Mouse (Mus musculus): ENCODE measurements at regions not wholly inside any gene's neighbourhood (a gene's known extent, or its start where the extent isn't known, plus 50 kb on each side); places are given as distances from the start of the nearest gene placed in this dataset.

DNA sequence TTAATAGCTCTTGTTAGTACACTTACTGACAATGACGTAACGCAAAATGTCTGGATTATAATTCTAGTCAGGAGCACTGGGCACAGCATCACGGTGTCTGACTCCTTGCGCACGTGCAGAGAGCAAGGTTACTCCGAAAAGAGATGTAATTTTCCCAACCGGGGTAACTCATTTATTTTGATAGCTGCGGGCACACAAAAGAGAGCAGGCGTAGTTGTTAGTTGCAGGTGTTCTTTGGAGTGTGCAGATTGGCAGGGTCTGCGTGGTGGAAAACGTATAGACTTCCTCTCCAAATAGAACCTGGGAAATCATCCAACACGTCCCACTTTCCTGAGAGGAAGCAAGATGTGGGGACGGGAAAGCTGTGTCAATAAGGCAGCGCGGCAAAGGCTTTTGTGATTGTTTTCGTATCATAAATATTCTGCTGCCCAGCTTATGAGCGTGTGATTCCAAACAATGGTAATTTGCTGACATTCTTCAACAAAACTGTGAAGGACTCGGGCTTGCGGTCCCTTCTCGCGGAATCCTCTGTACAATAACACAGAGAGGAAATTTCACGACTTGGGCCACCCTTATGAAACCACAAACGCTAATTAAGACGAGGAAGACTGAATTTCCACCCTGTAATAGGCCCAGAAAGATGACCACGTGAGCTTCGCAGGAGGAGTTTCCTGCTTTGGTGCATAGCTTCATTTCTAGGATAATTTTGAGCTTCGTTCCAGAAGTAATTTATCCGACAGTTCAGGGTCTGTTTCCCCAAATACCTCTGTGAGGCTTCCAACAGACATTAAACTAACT, 163.3 kb downstream of the Plk2 start:
- Histone ChIP-seq H3K27me3 (ENCODE audit: control insufficient read depth, insufficient read depth, low read length) (no peaks in the 10 kb centered on the region), H3K27ac (no peak overlapping the region), H3K36me3 (replicated peaks; ENCODE audit: control insufficient read depth, insufficient read depth, low read depth) (no peaks in the 10 kb centered on the region), H3K4me1 (replicated peaks; ENCODE audit: control insufficient read depth in 2 of 2, insufficient read depth in 2 of 2, low read length in 1 of 2) (no peaks in the 10 kb centered on the region), H3K4me3 (ENCODE audit: insufficient read depth in 1 of 2, low read depth in 2 of 2, low read length in 2 of 2) (no peak overlapping the region), H3K9me3 (ENCODE audit: control insufficient read depth, low read length) (no peaks in the 10 kb centered on the region), H3K4me2 (ENCODE audit: low read depth) (no peak overlapping the region), H3K9ac (replicated peaks) (no peak overlapping the region)
- 39% methylated on average over 28 of the region's 28 CpGs for WGBS (ENCODE audit: insufficient replicate concordance)
- DNase-seq (ENCODE audit: low read depth in 3 of 3, low spot score in 3 of 3) (no peak), ATAC-seq (ENCODE audit: insufficient read depth) (no peak)
- TF ChIP-seq CTCF (IDR thresholded peaks at IDR 0.05; ENCODE audit: low read depth), result no peak
- TF ChIP-seq EP300 (IDR thresholded peaks at IDR 0.05; ENCODE audit: low read depth), result no peak

DNA sequence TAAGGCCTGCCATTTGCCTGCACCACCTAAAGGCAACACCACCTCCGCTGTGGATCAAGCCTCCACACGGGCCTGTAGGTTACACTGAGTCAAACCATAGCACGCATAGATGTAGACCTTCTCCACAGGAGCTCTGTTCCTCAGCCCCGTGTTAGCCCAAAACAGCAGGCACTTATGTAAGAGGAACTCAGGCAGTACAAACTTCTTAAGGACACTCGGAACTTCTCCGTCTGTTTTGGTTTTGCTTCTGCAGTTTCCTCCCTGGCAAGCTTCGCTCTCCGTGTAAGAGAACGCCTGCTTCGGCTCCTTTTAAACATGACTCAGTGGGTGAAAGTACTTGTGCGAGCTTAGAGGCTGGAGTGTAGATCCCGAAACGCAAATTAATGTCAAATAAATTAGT, 165.7 kb downstream of the Plk2 start:
- Histone ChIP-seq H3K9me3 (ENCODE audit: control insufficient read depth, low read length) (no peaks in the 10 kb centered on the region), H3K27ac (no peak overlapping the region), H3K9ac (replicated peaks) (no peak overlapping the region), H3K36me3 (replicated peaks; ENCODE audit: control insufficient read depth, insufficient read depth, low read depth) (no peaks in the 10 kb centered on the region), H3K4me1 (replicated peaks; ENCODE audit: control insufficient read depth in 2 of 2, insufficient read depth in 2 of 2, low read length in 1 of 2) (peaks cover 0 to 6% of the 10 kb centered on the region in 2 experiments; a peak in 2 of 4 replicates), H3K4me2 (ENCODE audit: low read depth) (no peak overlapping the region), H3K4me3 (ENCODE audit: insufficient read depth in 1 of 2, low read depth in 2 of 2, low read length in 2 of 2) (no peak overlapping the region), H3K27me3 (ENCODE audit: control insufficient read depth, insufficient read depth, low read length) (no peaks in the 10 kb centered on the region)
- TF ChIP-seq EP300 (IDR thresholded peaks at IDR 0.05; ENCODE audit: low read depth), result no peak
- no peak for TF ChIP-seq CTCF (IDR thresholded peaks at IDR 0.05; ENCODE audit: low read depth)
- DNase-seq (ENCODE audit: low read depth in 3 of 3, low spot score in 3 of 3) (no peak), ATAC-seq (ENCODE audit: insufficient read depth) (no peak)
- WGBS (ENCODE audit: insufficient replicate concordance), result 54% methylated on average over 13 of the region's 13 CpGs

DNA sequence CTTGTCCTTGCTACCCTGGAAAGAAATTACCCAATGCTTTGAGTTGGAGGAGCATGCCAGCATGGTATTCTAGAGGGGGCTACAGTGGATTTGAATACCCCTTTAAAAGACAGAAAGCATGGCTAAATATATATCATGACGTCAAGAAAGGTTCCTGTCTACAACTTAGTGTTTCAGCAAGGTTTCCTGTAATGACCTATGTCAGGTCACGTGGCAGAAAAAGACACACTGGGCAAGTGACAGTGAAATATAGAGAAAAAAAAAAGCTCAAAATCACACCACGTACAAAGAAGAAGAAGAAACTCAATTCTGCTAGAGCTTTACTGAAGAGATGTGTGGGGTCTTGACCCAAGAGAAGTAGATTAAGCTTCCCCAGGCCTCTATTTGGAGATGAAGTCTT, 167.7 kb downstream of the Plk2 start:
- H3K36me3 ChIP-seq (replicated peaks; ENCODE audit: control insufficient read depth, insufficient read depth, low read depth), result no peaks in the 10 kb centered on the region
- WGBS (ENCODE audit: insufficient replicate concordance), result 33% methylated on average over 3 of the region's 3 CpGs
- DNase-seq (ENCODE audit: low read depth in 3 of 3, low spot score in 3 of 3) (no peak), ATAC-seq (ENCODE audit: insufficient read depth) (no peak)
- no peak overlapping the region for H3K9ac ChIP-seq (replicated peaks)
- H3K27me3 ChIP-seq (ENCODE audit: control insufficient read depth, insufficient read depth, low read length), result no peaks in the 10 kb centered on the region
- H3K4me3 ChIP-seq (ENCODE audit: insufficient read depth in 1 of 2, low read depth in 2 of 2, low read length in 2 of 2), result no peak overlapping the region
- H3K27ac ChIP-seq, result no peak overlapping the region
- no peaks in the 10 kb centered on the region for H3K9me3 ChIP-seq (ENCODE audit: control insufficient read depth, low read length)
- peaks cover 0 to 6% of the 10 kb centered on the region in 2 experiments; a peak in 2 of 4 replicates for H3K4me1 ChIP-seq (replicated peaks; ENCODE audit: control insufficient read depth in 2 of 2, insufficient read depth in 2 of 2, low read length in 1 of 2)
- TF ChIP-seq EP300 (IDR thresholded peaks at IDR 0.05; ENCODE audit: low read depth) (no peak), CTCF (IDR thresholded peaks at IDR 0.05; ENCODE audit: low read depth) (no peak)
- H3K4me2 ChIP-seq (ENCODE audit: low read depth), result no peak overlapping the region

DNA sequence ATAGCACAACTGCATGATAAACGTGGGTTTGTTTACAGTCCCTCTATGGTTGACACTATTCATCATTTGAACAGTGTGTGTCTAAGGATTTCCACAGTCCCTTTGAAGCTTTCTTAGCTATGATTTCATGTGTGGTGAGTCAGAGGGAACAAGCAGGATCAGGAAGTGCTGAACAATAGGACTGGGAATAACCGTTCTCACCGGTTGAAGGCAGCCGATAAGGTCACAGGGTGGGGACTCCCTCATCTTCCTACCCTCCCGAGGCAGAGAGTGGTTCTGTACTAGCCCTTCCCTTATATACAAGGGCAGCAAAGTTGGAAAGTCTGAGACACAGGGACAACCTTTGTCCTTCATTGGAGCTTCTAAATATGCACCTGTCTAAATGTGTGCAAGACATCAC, 168.1 kb downstream of the Plk2 start:
- Histone ChIP-seq H3K27me3 (ENCODE audit: control insufficient read depth, insufficient read depth, low read length) (no peaks in the 10 kb centered on the region), H3K27ac (no peak overlapping the region), H3K4me2 (ENCODE audit: low read depth) (no peak overlapping the region), H3K9ac (replicated peaks) (no peak overlapping the region), H3K9me3 (ENCODE audit: control insufficient read depth, low read length) (no peaks in the 10 kb centered on the region), H3K36me3 (replicated peaks; ENCODE audit: control insufficient read depth, insufficient read depth, low read depth) (no peaks in the 10 kb centered on the region), H3K4me3 (ENCODE audit: insufficient read depth in 1 of 2, low read depth in 2 of 2, low read length in 2 of 2) (no peak overlapping the region), H3K4me1 (replicated peaks; ENCODE audit: control insufficient read depth in 2 of 2, insufficient read depth in 2 of 2, low read length in 1 of 2) (peaks cover 0 to 6% of the 10 kb centered on the region in 2 experiments; a peak in 2 of 4 replicates)
- no peak for DNase-seq (ENCODE audit: low read depth in 3 of 3, low spot score in 3 of 3)
- peak; percentile 18; the same call in 1 of the 2 replicates for ATAC-seq (ENCODE audit: insufficient read depth)
- WGBS (ENCODE audit: insufficient replicate concordance), result 24% methylated on average over 5 of the region's 5 CpGs
- TF ChIP-seq CTCF (IDR thresholded peaks at IDR 0.05; ENCODE audit: low read depth), result no peak
- no peak for TF ChIP-seq EP300 (IDR thresholded peaks at IDR 0.05; ENCODE audit: low read depth)

DNA sequence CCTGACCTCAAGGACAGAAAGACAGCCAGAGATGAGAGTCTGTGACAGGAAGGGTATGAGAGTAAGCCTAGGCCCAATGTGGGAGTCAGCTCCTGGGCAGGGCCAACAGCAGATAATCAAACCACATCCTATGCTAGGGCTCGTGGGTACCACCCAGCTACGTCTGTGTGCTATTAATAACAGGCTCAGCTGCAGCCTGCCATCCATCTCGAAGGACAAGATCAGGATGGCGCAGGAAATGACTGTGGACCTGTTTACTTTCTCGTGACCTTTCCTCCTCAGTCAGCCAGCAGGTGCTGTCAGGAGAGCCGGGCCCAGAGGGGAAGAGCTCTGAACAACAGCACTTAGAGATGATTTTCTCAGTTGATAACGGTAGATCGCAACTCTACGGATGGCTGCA, 169.1 kb downstream of the Plk2 start:
- Histone ChIP-seq H3K27ac (no peak overlapping the region), H3K9me3 (ENCODE audit: control insufficient read depth, low read length) (no peaks in the 10 kb centered on the region), H3K9ac (replicated peaks) (no peak overlapping the region), H3K36me3 (replicated peaks; ENCODE audit: control insufficient read depth, insufficient read depth, low read depth) (no peaks in the 10 kb centered on the region), H3K4me1 (replicated peaks; ENCODE audit: control insufficient read depth in 2 of 2, insufficient read depth in 2 of 2, low read length in 1 of 2) (peaks cover 0 to 12% of the 10 kb centered on the region in 2 experiments; a peak in 2 of 4 replicates), H3K4me3 (ENCODE audit: insufficient read depth in 1 of 2, low read depth in 2 of 2, low read length in 2 of 2) (no peak overlapping the region), H3K4me2 (ENCODE audit: low read depth) (no peak overlapping the region), H3K27me3 (ENCODE audit: control insufficient read depth, insufficient read depth, low read length) (no peaks in the 10 kb centered on the region)
- no peak for TF ChIP-seq CTCF (IDR thresholded peaks at IDR 0.05; ENCODE audit: low read depth)
- TF ChIP-seq EP300 (IDR thresholded peaks at IDR 0.05; ENCODE audit: low read depth), result no peak
- no peak for DNase-seq (ENCODE audit: low read depth in 3 of 3, low spot score in 3 of 3)
- WGBS (ENCODE audit: insufficient replicate concordance), result 6% methylated on average over 9 of the region's 9 CpGs
- peak; percentile 60; the same call in 1 of the 2 replicates for ATAC-seq (ENCODE audit: insufficient read depth)
